Mouse (Mus musculus) forebrain, embryonic 10.5 days (tissue): Measurements from ENCODE around the gene Rrm2. TPM values are rescaled to one million over a fixed set of nuclear protein-coding genes. Genes with fewer than 3 reads are reported as not detected.

Source experiments
- DNase-seq: peaks from one replicate; pipeline ENCODE4 v3.0.0-alpha.2; 2017; ENCODE audit warnings: low spot score; ENCODE audit errors: extremely low spot score
- H3K27ac ChIP-seq: fragments of 300-500 bp; sonication (generic); 2 replicates; pipeline ENCODE4 v1.5.1; 2016; ENCODE audit warnings: mild to moderate bottlenecking
- H3K27me3 ChIP-seq: fragments of 300-500 bp; sonication (generic); 2 replicates; pipeline ENCODE4 v1.6.1; 2016; ENCODE audit warnings: mild to moderate bottlenecking; ENCODE audit not compliant: poor library complexity, severe bottlenecking
- H3K36me3 ChIP-seq: fragments of 300-500 bp; sonication (generic); replicated peaks from 2 replicates; pipeline ENCODE4 v1.6.1; 2016; ENCODE audit warnings: mild to moderate bottlenecking, moderate library complexity
- H3K4me1 ChIP-seq: fragments of 300-500 bp; sonication (generic); 2 replicates; pipeline ENCODE4 v1.6.1; 2016
- H3K4me3 ChIP-seq: fragments of 300-500 bp; sonication (generic); 2 replicates; pipeline ENCODE4 v1.5.1; 2016; ENCODE audit warnings: mild to moderate bottlenecking, moderate library complexity
- H3K9me3 ChIP-seq: fragments of 300-500 bp; sonication (generic); 2 replicates; pipeline ENCODE4 v1.6.1; 2016; ENCODE audit warnings: mild to moderate bottlenecking, moderate library complexity
- WGBS: fragments of 180-500 bp; shearing (Covaris S2); methylation state at CpG from one replicate; pipeline ENCODE4 v1.1.7; 2016; 5-methylcytosine and 5-hydroxymethylcytosine counted together
- polyA plus RNA-seq: library from polyadenylated mRNA; unstranded; fragments of >200 nt; fragmentation: Nextera tagmentation; extraction: Ambion mirVana; gene quantifications from 2 replicates; pipeline ENCODE4 v1.2.1, GENCODE M21; 2016

Gene Rrm2
- polyA plus RNA-seq, 1 experiment from 2014 or later, result 834 TPM

- no peak for DNase-seq
- H3K27me3 ChIP-seq, result no peaks in the 10 kb centered on the region
- H3K9me3 ChIP-seq, result no peaks in the 10 kb centered on the region
- H3K4me1 ChIP-seq, result peaks cover 54% of the 10 kb centered on the region
- WGBS, result 1% methylated on average over 17 of the region's 17 CpGs
- peak overlapping the region; percentile 99 for H3K27ac ChIP-seq
- peak overlapping the region; percentile 90 for H3K4me3 ChIP-seq
- H3K36me3 ChIP-seq, result peaks cover 51% of the 10 kb centered on the region
These were observed 780 bp downstream of the Rrm2 start for GRCm38 (mm10) chr12:24708824-24709218.

- Histone ChIP-seq H3K9me3 (no peaks in the 10 kb centered on the region), H3K27ac (peak overlapping the region; percentile 99), H3K4me3 (peak overlapping the region; percentile 90), H3K27me3 (no peaks in the 10 kb centered on the region), H3K4me1 (peaks cover 54% of the 10 kb centered on the region), H3K36me3 (peaks cover 57% of the 10 kb centered on the region)
- 43% methylated on average over 6 of the region's 6 CpGs for WGBS
- no peak for DNase-seq
These were observed 1.4 kb downstream of the Rrm2 start for GRCm38 (mm10) chr12:24709409-24709808.

GRCm38 (mm10) chr12:24709831-24710508 is 1.9 kb downstream of the Rrm2 start:
- Histone ChIP-seq H3K27ac (peak overlapping the region; percentile 99), H3K4me3 (peak overlapping the region; percentile 90), H3K36me3 (peaks cover 63% of the 10 kb centered on the region), H3K9me3 (no peaks in the 10 kb centered on the region), H3K27me3 (no peaks in the 10 kb centered on the region), H3K4me1 (peaks cover 54% of the 10 kb centered on the region)
- DNase-seq, result peak; percentile 60
- WGBS, result 44% methylated on average over 5 of the region's 5 CpGs

- Histone ChIP-seq H3K4me3 (peak overlapping the region; percentile 90), H3K36me3 (peaks cover 68% of the 10 kb centered on the region), H3K27ac (no peak overlapping the region), H3K9me3 (no peaks in the 10 kb centered on the region), H3K27me3 (no peaks in the 10 kb centered on the region), H3K4me1 (peaks cover 54% of the 10 kb centered on the region)
- peak; percentile 47 for DNase-seq
- 68% methylated on average over 5 of the region's 5 CpGs for WGBS
These were observed 2.6 kb downstream of the Rrm2 start for GRCm38 (mm10) chr12:24710672-24711071.

DNA sequence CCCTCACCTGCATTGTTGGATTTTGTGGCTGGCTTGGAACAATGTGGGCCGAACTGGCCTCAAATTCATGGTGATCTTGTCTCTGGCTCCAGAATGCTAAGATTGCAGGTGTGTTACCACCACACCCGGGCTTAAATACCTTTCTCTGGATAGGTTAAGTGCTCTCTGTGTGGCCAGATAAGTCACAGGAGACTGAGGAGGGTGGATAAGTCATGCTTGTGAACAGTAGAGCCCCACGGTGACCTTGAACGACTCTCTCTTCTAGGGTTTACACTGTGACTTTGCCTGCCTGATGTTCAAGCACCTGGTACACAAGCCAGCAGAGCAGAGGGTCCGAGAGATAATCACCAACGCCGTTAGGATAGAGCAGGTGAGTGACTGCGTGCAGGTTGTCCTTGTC is 4.4 kb downstream of the Rrm2 start:
- H3K4me3 ChIP-seq, result peak overlapping the region; percentile 90
- no peaks in the 10 kb centered on the region for H3K9me3 ChIP-seq
- H3K36me3 ChIP-seq, result peaks cover 73% of the 10 kb centered on the region
- no peak for DNase-seq
- peaks cover 45% of the 10 kb centered on the region for H3K4me1 ChIP-seq
- no peaks in the 10 kb centered on the region for H3K27me3 ChIP-seq
- 88% methylated on average over 8 of the region's 8 CpGs for WGBS
- H3K27ac ChIP-seq, result no peak overlapping the region

DNA sequence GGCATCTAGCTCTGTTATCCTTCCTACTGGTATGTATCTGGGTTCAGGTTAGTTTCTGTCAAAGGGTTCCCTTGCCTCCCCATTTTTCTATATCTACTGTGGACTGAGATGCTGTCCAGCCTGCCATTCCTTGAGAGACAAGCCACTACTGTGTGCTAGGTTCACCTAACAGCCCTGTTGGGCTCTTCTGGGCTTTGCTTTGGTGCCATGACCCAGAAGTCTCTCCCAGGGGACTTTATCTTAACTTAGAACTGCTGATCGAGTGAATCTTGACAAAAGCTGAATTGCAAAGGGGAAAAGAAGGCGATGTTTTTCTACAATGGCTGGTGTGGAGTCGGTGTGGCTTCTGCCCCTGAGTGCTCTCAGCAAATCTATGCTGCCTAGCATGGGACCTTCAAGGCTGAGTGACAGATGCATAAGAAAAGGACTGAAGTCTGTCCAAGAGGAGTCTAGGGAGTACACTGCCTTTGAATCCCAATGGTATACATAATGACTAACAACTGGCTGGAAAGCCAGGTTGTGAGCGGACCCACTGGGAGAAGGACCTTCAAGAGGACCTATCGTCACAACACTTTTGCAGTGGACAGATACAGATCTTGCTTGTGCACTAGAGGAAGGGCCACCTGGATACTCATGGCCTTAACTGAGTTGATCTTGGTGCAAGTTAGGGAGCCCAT is 6.7 kb downstream of the Rrm2 start:
- Histone ChIP-seq H3K4me3 (no peak overlapping the region), H3K36me3 (peaks cover 63% of the 10 kb centered on the region), H3K4me1 (peaks cover 50% of the 10 kb centered on the region), H3K9me3 (no peaks in the 10 kb centered on the region), H3K27me3 (no peaks in the 10 kb centered on the region), H3K27ac (no peak overlapping the region)
- WGBS, result 83% methylated on average over 5 of the region's 5 CpGs
- DNase-seq, result no peak

- H3K36me3 ChIP-seq, result peaks cover 56% of the 10 kb centered on the region
- DNase-seq, result no peak
- H3K27ac ChIP-seq, result no peak overlapping the region
- H3K4me1 ChIP-seq, result peaks cover 44% of the 10 kb centered on the region
- no peaks in the 10 kb centered on the region for H3K27me3 ChIP-seq
- no peaks in the 10 kb centered on the region for H3K9me3 ChIP-seq
- WGBS, result 80% methylated on average over 2 of the region's 2 CpGs
- H3K4me3 ChIP-seq, result no peak overlapping the region
These were observed 7.3 kb downstream of the Rrm2 start for GRCm38 (mm10) chr12:24715268-24715896.

DNA sequence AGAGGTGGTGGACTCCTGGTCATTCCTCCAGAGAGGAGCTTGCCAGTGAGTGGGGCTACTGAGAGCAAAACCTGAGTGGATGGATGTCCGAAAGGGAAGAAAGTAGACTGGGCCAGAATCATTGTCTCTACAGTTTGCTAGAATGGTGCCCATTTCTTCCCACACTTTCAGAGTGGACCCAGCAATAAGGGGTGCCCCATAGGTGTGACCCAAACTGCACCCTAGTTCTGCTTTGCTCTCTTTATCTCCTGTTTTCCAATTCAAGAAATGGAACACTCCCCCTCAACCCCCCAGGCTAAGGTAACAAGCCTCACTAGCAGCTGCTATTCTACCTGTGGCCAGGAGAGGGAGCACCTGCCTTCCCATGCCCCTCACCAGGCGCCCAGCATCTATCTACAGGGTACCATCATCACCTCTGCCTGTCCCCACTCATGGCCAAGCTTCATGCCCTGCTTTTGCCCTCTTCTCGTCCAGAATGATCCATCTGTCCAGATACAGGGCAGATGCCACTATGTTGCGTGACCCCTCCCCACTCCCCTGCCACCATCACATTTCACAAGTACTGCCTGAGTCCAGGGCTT is 8.8 kb downstream of the Rrm2 start:
- Histone ChIP-seq H3K36me3 (peaks cover 42% of the 10 kb centered on the region), H3K9me3 (no peaks in the 10 kb centered on the region), H3K4me3 (no peak overlapping the region), H3K4me1 (peaks cover 30% of the 10 kb centered on the region), H3K27ac (no peak overlapping the region), H3K27me3 (no peaks in the 10 kb centered on the region)
- peak; percentile 61 for DNase-seq
- 45% methylated on average over 4 of the region's 4 CpGs for WGBS

DNA sequence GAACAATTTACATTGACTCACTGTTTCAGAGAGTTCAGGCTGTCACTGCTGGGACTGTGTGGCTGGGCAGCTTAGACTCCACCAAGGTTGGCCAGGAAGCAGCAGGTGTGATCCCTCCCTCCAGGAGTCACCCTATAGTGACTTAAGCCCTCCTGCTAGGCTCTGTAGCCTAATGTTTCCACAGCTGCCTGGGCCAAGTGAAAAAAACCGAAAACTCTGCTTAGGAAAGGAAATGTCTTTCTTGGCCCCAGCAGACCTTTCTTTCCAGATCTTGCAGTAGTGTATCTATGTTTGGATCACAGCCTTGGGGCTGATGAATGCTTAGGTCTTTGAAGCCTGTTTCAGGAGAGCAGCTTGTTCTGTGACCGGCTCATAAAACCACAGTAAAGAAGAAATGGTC is 15.4 kb downstream of the Rrm2 start:
- no peaks in the 10 kb centered on the region for H3K36me3 ChIP-seq
- H3K9me3 ChIP-seq, result peaks cover 6% of the 10 kb centered on the region
- no peaks in the 10 kb centered on the region for H3K27me3 ChIP-seq
- no peak for DNase-seq
- peaks cover 20% of the 10 kb centered on the region for H3K4me1 ChIP-seq
- peak overlapping the region; percentile 20; the same call in 1 of the 2 replicates for H3K27ac ChIP-seq
- 64% methylated on average over 2 of the region's 2 CpGs for WGBS
- H3K4me3 ChIP-seq, result no peak overlapping the region

- no peak for DNase-seq
- Histone ChIP-seq H3K4me3 (no peak overlapping the region), H3K36me3 (no peaks in the 10 kb centered on the region), H3K4me1 (peaks cover 20% of the 10 kb centered on the region), H3K27ac (peak overlapping the region; percentile 63), H3K9me3 (peaks cover 6% of the 10 kb centered on the region), H3K27me3 (no peaks in the 10 kb centered on the region)
- WGBS, result 84% methylated on average over 4 of the region's 4 CpGs
These were observed 15.8 kb downstream of the Rrm2 start for GRCm38 (mm10) chr12:24723859-24724258.

DNA sequence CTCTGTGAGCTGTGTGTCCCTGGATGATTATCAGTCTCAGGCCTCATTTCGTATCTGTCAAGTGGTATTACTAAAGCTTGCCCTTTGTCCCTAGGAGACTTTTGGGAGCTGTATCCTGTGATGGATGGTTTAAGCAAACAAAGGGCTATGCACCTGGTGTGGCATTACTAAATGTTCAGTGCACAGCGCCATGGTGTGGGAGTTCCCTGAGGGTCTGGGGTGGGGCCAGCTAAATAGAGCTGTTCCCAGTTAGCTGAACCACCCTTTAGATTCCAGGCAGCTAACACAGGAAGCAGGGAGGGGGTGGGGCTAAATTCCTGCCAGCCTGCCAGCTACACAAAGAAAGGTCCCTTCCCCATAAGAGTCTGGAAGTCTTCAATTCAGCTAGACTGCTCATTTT is 16.3 kb downstream of the Rrm2 start:
- 30% methylated on average over 2 of the region's 2 CpGs for WGBS
- H3K4me1 ChIP-seq, result peaks cover 16% of the 10 kb centered on the region
- H3K9me3 ChIP-seq, result peaks cover 10% of the 10 kb centered on the region
- no peaks in the 10 kb centered on the region for H3K36me3 ChIP-seq
- H3K27me3 ChIP-seq, result no peaks in the 10 kb centered on the region
- peak overlapping the region; percentile 63 for H3K27ac ChIP-seq
- peak; percentile 39 for DNase-seq
- no peak overlapping the region for H3K4me3 ChIP-seq

DNA sequence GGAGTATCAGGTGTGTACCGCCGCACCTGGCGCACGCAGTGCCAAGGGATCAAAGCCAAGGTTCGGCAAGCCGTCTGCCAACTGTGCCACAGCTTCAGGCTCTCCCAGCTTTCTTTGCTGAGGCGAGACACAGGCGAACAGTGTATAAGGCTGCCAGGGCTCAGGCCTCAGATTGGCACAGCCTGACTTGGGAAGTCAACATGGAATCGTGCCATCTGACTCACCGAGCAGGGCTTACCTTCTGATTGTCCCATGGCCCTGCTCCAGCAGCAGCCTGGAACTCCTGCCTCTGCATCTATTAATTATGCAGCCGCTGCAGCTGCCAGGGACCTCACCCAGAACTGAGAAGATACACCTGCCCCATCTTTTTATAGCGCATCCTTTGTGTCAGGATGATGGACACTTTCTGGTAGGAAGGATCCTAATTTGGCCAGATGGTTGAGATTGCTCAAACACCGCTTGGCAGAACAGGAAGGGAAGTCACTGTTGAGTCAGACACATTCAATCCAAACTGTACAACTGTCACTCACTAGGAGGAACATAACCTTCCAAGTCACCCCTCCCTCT is 26.9 kb downstream of the Rrm2 start:
- Histone ChIP-seq H3K36me3 (no peaks in the 10 kb centered on the region), H3K9me3 (no peaks in the 10 kb centered on the region), H3K27ac (no peak overlapping the region), H3K4me3 (no peak overlapping the region), H3K4me1 (no peaks in the 10 kb centered on the region), H3K27me3 (no peaks in the 10 kb centered on the region)
- WGBS, result 88% methylated on average over 13 of the region's 13 CpGs
- DNase-seq, result no peak
